Mouse (Mus musculus) c-Kit-negative CD71-positive TER-119-positive erythroid progenitor cells, embryonic 14.5 days (primary cell): ENCODE measurements around the gene 1700113H08Rik.

Source experiments
- DNase-seq: peaks from one replicate; pipeline ENCODE4 v3.0.0-alpha.2; 2013; ENCODE audit warnings: low read depth, low spot score

The 1700113H08Rik gene

DNA sequence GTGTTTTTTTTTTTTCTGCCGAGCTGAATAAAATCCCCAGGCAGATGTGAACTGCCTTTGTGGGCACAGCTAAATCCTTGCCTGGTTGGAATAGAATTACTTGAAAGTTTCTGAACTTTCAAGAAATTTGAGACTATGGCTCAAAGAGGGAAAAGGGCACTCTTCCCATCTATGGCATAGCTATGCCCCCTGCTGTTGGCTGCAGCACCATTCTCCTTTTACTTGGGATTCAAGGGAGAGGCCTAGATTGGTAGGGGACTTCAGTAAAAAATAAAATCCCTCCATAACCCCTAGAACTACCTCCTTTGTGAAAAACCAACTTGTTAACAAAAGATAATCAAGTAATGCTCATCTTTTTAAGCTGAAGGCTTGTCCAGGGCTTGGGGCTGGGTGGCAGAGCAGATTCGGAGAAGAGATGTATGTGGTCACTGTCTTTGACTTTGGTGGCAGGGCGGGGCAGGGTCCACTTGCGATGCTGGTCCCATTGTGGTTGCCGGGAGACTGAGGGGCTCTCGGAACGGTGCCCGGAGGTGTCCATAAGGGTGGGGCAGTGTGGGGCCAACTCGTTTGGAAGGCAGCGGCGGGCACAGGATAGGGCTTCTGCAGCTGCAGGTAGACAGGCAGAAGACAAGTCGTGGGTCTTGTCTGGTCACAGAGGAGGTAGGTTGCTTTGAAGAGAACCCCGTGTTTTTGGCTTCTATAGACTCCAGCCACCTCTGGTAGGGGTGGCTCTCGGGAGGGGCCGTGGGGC is at the start of gene 1700113H08Rik:
TSS of gene 1700113H08Rik (plus strand) at position 546 of the 751 bp plus-strand sequence.
- DNase-seq: no peak

DNA sequence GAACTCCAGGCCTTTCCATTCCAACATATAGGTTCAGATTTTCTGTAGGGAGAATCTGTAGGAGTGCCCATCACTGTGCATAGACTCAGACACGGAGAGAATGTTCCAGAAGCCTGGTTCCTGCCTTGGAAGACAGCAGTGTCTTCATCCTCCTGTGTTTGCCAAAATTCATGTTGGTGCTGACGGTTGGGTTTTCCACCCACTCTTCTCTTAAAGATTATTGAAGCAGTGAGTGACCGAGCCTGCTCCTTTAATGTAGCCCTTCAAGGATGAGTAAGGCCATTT is 49.7 kb upstream of the 1700113H08Rik start:
- no peak for DNase-seq

DNA sequence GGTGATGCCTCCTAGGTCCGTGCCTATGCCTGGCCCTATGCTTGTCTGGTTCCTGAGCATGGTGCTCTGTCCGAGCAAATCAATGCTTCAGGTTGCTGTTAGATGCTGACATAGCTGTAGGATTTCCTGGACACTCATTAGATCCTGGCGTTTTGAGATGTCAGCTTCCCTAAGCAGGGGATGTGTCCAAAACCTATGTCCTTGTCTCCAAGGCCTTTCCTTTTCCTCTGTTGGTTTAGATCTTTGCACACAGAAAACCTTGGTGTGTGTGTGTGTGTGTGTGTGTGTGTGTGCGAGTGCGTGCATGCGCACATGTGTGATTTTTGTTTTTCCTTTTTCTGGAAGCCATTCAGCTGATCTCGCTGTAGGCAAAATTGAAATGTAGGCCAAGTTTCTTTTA is 45.8 kb upstream of the 1700113H08Rik start:
- no peak for DNase-seq

DNA sequence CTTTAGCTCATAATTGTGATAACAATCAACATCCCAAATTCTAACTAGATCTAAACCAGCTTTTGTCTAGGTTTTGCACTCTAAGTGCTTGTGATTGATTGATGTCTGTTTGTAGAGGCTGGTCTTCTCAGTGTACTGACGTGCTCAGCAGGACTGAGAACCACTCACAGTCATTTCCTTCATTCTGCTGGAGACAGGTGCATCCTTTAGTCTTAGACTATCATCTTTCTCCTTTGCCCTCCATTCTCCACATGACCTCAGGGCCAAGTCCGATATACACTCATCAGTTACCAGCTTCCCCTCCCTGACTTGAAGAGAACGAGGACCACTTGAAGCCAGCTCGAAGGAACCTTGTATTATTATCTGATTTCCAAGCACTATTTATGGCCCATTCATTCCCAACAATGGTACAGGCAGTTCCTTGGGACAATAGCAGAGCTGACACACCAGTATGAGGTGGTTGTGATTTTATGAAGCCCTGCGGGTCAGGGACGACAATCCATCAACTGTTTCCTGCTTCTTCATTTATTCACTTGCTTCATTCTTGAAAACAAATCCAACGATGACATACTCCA is 43.4 kb upstream of the 1700113H08Rik start:
- DNase-seq: no peak

DNA sequence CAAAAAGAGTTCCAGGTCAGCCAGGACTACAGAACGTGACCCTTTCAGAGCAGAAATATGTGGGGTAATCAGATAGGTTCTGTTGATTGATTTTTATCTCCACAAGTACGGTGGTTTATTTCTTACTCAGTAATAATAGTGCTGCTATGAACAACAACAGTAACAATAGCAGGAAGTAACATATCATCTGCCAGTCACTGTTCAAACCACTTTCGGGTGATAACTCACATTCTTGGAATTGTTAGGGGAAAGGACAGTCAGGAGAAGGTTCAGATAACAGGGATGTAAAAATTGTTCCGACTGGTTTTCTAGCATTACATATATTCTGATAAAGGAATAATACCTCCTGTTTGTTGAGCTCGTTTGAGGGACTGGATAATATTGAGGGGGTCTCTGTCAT is 42.4 kb upstream of the 1700113H08Rik start:
- DNase-seq: no peak

DNA sequence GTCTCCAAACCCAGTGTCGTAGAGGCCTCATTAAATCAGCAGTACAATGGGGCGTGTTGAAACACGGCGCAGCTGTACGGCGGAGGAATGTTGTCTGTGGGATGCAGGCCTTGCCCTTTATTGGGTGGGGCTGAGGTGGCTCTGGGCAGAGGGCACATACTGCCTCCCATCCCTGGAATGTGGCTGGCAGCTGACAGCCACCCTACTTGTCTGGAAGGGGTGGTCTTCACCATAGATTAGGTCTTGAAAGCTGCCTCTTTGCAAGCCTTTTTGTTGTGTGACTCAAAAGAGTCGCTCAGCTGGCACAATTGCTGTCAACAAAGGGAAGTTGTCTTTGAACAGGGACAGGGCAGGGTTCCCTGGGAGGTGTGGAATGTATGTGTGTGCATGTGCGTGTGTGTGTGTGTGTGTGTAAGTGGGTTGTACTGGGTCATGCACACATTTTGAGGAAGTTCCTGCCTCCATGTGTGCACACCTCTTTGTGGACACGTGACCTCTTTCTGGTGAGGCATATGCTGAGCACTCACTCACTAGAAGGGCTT is 41.6 kb upstream of the 1700113H08Rik start:
- DNase-seq: no peak

DNA sequence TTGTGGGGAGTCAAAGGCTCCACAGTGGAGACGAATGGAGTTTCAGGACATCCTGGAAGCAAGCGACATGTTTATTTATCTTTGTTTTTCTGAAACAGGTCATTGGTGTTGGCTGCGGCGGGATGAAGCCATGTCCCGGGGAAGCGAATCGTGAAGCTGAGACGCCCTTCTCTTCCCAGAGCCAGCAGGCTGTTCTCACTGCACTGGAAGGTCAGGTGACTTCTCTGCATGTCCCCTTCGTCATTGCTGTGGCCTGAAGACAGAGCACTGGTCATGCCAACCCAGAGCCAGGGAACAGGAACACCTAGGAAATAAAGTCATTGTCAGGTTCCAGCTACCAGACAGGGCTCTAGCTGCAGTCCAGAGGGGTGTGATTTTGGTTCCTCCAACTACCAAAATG is 39.0 kb upstream of the 1700113H08Rik start:
- no peak for DNase-seq

DNA sequence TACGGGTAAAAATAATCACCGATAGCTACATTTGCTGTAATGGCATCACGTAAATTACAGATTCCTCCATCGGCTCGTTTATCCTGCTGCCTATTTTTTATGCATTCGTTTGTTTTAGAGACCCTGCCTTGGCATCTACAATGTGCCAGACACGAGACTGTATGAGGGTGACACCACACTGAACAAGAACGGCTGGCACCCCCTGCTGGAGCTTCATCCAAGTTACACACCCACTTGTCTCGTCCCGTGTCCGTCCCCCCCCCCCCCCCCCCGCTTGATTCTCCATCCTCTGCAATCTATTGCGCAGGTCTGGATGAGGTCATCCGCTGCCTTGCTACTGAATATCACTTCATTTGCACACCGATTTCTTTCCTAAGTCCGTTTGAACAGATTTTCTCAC is 37.1 kb upstream of the 1700113H08Rik start:
- DNase-seq: no peak

DNA sequence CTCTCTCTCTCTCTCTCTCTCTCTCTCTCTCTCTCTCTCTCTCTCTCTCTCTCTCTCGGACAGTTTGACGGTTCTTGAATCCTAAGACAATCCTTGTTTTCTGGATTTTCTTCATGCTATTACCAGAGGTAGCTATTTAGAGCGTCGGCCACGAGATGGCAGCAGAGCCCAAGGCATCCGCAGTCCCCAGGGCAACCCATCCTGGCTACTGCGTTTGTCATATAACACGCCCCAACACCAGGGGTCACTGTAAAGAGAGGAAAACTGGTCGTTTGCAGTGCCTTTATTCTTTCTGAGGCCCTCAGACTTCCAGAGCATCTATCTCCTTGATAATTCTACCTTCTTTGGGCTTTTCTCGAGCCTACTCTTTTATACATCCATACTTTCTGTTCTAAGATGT is 33.0 kb upstream of the 1700113H08Rik start:
- no peak for DNase-seq

DNA sequence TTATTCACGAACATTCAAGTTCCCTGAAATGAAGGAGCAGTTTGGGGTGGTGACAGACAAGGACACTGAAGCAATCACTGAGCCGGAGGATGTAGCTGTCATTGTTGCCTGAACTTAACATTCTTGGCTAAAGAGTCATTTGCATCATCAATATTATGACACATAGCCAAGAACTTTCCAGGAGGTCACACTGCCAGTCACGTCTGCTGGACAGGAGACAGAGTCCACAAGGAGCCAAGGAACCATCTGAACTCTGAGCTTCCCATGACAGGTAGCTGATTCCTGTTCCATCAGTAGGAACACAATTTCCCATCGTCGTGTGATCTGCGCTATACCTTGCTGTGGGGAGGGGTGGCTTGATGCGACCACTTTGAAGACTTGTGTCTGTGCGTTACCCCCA is 25.1 kb upstream of the 1700113H08Rik start:
- no peak for DNase-seq

DNA sequence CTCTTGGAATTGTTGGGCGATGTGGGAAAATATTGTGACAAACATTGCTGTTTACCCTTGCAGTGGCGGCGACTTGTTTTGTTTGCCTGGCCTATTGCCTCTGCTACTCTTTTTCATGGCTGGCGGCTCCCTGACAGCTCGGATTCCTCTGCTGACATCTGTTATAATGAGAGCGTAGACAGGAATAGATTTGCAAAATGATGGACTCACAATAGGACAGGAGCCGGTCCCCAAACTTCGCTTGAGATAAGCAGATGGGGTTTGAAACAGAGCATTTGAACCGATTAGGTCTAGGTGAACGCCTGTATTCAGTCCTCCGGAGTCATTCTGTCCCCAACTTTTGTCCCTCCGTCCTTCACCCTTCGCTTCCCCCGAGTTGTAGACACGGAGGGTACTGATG is 22.0 kb upstream of the 1700113H08Rik start:
- DNase-seq: no peak

DNA sequence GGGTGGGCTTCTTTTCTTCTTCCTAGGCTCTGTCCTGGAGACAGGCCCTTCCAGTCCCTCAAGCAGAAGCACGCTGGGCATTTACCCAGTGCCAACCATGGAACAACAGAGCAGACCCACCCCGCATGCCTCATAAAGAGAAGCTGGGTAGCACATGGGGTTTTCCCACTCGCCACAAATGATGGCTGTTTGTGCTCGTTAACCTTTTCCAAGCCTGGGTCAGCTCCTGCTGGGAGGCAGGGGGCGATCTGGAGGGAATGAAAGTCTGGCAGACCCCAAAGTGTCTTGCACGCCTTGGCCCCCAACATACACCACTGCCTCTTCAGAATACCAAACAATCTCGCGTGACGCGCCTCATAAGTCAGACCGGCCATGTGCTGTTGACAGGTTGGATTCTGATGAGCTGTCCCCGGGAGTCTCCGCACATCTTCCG is 21.6 kb upstream of the 1700113H08Rik start:
- DNase-seq: no peak

DNA sequence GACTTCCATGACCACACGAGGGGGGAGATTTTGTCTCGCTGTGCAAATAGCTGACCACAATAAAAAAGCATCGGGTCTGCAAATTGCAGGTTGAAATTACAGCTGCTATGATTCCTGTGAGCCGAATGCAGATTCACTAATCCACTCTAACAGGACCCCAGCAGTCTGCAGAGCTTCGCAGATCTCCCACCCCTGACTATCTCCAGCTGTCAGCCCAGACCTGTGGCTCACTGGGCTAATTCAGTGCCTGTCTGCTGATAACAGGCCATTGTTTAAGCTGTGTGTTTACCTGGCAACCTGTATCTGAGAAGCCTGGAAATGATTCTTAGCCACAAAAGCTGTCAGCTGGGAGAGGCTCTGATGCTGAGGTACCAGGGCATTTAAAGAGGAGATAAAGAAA is 20.8 kb upstream of the 1700113H08Rik start:
- no peak for DNase-seq

DNA sequence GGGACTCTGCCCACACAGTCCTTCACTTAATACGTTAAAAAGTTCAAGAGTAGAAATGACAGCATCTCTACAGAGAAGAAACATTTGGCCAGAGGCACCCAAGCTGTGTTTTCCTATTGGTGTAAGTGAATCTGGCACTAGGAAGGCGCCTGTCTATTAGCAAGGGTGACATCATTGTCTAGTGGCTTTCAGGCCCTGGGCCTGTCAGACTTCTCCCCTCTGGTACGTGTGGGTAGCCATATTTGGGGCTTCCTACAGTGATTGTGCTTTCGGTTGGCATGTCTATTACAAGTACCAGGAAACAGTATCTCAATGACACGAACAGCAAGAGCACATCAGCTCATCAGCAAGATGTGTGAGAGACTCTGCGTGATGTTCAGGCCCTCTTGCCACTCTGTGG is 18.5 kb upstream of the 1700113H08Rik start:
- DNase-seq: no peak

DNA sequence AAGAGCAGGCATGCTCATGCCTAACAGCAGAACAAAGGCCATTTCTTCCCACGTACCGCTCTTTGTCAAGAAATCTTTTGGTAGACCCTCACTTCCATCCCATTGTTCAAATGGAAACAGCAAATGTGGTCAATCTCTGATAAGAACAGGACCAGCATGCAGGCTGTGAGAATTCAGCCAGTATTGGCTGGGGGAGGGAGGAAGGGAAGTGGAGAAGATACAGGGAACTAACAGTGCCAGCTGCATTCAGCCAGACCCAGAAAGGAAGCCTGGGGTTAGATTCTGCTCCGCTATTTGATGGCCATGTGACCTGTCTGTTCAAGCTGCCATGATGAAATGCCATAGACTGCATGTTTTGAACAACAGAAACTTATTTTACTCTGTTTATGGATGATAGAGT is 18.0 kb upstream of the 1700113H08Rik start:
- DNase-seq: no peak

DNA sequence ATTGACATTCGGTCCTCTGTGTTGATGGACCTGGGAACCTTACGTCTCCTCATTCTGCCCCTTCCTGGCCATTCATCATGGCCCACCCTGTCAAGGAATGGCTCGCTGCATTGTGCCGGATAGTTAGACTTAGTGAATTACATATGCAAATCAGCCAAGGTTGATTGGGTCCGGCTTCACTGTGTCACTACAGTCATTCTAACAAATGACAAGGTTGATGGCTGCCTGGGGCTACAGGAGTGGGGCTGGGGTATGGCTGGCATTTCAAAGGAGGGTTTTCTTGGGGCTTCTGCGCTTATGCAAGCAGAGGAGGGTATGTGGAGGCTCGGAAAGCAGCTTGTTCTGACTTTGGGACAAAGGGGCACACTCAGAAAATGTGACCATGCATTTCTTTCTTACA is 16.6 kb upstream of the 1700113H08Rik start:
- no peak for DNase-seq

DNA sequence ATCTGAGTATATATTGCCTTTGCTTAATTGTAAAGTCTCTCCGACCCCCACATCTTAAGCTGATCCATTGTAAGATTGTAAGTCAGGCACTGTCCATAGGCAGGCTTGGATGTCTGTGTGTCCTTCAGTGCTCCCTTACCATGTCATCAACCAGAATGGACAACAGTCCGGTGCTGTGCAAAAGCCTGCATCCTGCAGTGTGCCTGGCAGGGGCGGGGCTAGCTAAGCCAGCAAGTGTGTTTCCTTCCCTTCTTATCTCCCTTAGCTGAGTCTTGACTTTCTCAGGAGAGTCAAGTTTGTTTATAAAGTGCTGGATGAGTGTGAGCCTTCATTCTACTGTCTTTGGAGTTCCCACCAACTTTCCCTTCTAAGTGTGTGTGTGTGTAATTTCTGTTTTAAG is 12.6 kb upstream of the 1700113H08Rik start:
- DNase-seq: no peak

DNA sequence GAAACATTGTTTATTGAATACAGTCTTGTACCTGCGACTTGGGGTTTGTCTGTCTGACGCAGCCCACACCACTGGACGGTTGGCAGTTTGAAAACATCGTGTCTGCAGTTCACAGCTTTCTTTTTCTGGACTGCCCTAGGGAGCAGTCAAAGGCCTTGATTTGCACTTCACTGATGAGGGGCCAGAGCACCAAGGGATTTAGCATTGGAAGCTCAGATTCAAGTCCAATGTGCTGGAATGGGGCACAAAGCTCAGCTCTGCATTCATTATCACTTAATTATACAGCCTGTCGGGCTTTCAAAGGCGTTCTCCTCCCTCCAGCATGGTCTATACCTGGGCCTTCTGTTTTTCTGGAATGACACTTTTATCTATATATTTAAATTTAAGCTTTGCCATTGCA is 11.4 kb upstream of the 1700113H08Rik start:
- no peak for DNase-seq

DNA sequence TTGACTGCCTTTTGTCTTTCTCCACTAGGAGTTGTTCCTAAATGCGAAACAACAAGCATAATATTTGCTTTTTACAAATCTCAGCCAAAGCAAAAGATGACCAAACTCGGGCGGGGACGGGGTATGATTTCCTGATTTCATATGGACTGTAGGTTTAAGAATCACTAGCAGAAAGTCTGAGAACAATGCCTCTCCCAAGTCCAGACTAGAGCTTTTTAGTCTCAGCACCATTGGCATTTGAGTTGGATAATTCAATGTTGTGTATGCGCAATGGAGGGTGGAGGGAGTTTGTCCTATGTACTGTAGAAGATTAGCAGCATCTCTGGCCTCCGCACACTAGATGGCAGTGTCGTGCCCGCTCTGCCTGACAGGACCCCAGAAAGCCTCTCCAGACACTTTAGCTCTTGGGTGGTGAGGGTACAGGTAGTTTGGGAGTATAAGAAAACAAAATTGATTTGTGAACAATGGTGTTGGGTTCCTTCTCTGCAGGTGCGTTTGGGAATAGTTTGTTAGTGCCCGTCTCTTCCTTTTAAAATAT is 10.8 kb upstream of the 1700113H08Rik start:
- no peak for DNase-seq

DNA sequence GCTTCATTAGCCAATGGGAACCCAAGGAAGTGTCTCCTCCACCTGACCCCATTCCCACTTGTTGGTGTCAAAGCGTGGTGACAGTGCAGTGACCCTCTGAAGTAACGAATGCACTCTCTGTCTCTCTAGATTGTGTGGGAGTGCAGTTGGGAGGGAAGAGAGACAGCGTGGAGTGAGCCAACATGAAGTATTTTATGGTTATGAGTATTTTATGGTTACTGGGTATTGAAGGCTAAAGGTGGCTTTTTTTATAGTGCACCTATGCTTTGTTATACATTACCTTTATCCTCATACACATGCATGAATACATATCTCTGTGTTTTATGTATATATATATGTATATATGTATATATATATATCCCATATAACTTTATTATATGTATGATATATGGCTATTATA is 8.7 kb upstream of the 1700113H08Rik start:
- DNase-seq: no peak

DNA sequence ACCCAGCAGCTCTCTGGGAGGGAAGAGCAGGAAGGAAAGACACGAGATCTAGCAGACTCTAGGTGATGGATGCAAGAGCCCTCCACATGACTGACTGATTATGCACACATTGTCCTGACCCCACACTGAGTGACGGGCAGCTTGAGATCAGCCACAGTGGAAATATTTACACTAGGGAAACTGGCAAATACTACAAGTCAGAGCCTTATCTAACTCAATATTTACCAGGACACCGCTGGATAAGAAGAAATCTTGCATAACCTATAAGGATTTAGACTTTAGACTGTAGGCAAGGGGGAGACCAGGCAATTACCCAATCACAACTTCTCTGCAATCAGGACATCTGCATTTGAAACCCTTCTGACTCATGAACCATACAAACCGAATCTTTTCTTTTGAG is 6.1 kb upstream of the 1700113H08Rik start:
- no peak for DNase-seq

DNA sequence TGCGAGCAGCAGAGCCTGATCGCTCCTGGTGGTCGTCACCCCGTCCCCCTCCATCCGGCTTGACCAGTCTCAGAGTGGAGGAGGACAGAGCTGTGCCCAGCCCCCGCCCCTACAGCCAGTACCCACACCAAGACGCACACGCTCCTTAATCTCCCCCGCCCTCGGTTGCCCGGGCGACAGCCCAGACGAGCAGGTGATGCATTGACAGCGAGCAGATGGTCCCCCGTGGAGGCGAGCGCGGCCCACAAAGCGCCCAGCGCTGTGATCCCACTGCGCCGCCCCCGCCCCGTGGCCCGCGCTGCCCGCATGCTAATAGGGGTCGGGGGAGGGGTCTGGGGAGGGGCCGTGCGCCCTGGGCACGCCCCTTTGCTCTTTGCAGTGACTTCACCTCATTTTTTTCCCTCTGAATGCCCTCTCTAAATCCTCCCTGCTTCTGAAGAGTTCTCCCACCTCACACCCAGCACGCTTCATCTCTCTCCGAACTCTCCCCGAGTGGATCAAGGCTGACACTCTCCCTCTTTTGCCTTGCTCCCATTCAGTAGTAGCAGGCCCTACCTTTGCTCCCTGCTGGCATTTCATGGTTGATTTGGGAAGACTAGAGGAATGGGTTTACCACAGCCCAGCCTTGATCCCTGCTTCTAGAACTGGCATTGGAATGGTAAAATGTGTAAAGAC is 543 bp downstream of the 1700113H08Rik start:
- no peak for DNase-seq

DNA sequence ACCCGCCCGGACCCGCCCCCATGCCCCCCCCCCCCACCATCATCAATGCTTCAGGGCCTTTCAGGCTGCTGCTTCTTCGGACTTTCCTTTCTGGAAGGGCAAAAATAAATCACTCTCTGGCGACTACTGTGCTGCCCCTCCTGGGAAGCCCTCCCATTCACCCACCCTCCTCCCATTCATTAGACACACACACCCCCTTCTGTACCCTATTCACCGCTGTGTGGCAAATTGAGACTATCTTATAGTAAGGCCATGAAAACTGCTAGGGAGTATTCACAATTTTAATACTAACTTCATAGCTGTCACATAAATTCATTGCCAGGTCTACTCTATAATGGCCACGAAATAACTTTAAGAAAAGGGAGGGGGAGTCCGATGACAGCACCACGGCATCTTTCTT is 1.1 kb downstream of the 1700113H08Rik start:
- DNase-seq: no peak
